ENCODE assay signal across 8 mouse cellular contexts in genomic region chr9:37347988-37348642, GRCm38 (mm10). TPM values are rescaled to one million over a fixed set of nuclear protein-coding genes. Genes with fewer than 3 reads are reported as not detected.
A peak's percentile ranks its signal among the peaks of the same experiment; 100 is the strongest.
DNase-seq lines count a peak whose midpoint lies in the region; ATAC-seq and TF ChIP-seq lines count a peak whose summit lies in the region.

Ccdc15 (minus strand) TSS chr9:37348432.

- peak; percentile 73; the same call in 1 of the 2 replicates for TF ChIP-seq EP300 in heart, adult 2 months (IDR thresholded peaks at IDR 0.05; ENCODE audit: insufficient read depth, low read depth, low read length)

- WGBS in embryonic facial prominence, embryonic 14.5 days = under 1% methylated on average over 26 of the region's 41 CpGs
- WGBS in heart, adult 2 months = under 1% methylated on average over 41 of the region's 41 CpGs
- WGBS in limb, embryonic 13.5 days = under 1% methylated on average over 41 of the region's 41 CpGs
- WGBS in midbrain, embryonic 16.5 days = under 1% methylated on average over 38 of the region's 41 CpGs

- peaks cover 11% of the 10 kb centered on the region for H3K4me1 ChIP-seq in embryonic facial prominence, embryonic 14.5 days (ENCODE audit: control insufficient read depth, insufficient read depth, low read length)
- H3K4me1 ChIP-seq in heart, adult 2 months (ENCODE audit: control insufficient read depth, insufficient read depth, low read length) = peaks cover 2% of the 10 kb centered on the region
- peaks cover 12% of the 10 kb centered on the region for H3K4me1 ChIP-seq in limb, embryonic 13.5 days
- peaks cover 12% of the 10 kb centered on the region for H3K4me1 ChIP-seq in midbrain, embryonic 16.5 days (ENCODE audit: control insufficient read depth, insufficient read depth, low read length)

- peak; percentile 100 for ATAC-seq in embryonic facial prominence, embryonic 14.5 days (ENCODE audit: low read depth)
- ATAC-seq in limb, embryonic 13.5 days (ENCODE audit: low FRiP score, low read depth) = peak; percentile 99
- peak; percentile 100 for ATAC-seq in midbrain, embryonic 16.5 days

- peak within 1 kb of the TSS; percentile 89 for H3K9ac ChIP-seq in embryonic facial prominence, embryonic 14.5 days (ENCODE audit: low read depth, low read length)
- H3K9ac ChIP-seq in heart, adult 2 months (ENCODE audit: low read depth, low read length) = peak within 1 kb of the TSS; percentile 87
- H3K9ac ChIP-seq in limb, embryonic 13.5 days = peak within 1 kb of the TSS; percentile 90
- H3K9ac ChIP-seq in midbrain, embryonic 16.5 days (ENCODE audit: low read depth, low read length) = peak within 1 kb of the TSS; percentile 76

- H3K79me2 ChIP-seq in heart, adult 2 months (replicated peaks; ENCODE audit: control insufficient read depth, insufficient read depth, low read length) = no peaks in the 10 kb centered on the region; the same call in 1 of the 2 replicates

- peak within 1 kb of the TSS; percentile 72 for H3K4me3 ChIP-seq in embryonic facial prominence, embryonic 14.5 days (ENCODE audit: low read depth, low read length)
- peak within 1 kb of the TSS; percentile 55 for H3K4me3 ChIP-seq in heart, adult 2 months
- peak within 1 kb of the TSS; percentile 80 for H3K4me3 ChIP-seq in limb, embryonic 13.5 days
- H3K4me3 ChIP-seq in midbrain, embryonic 16.5 days (ENCODE audit: low read depth, low read length) = peak within 1 kb of the TSS; percentile 63

- peak; percentile 32 for TF ChIP-seq CTCF in heart, adult 2 months (IDR thresholded peaks at IDR 0.05)

- intact Hi-C loops in heart, adult 2 months (cut with DNase I) = loop anchor here (1.0 to 5.0 kb wide), 3 partner anchors 54 to 265 kb away; partner anchors contain the start of genes Robo4 and Spa17

- H3K27me3 ChIP-seq in embryonic facial prominence, embryonic 14.5 days (replicated peaks; ENCODE audit: control insufficient read depth, insufficient read depth, low read length) = no peaks in the 10 kb centered on the region
- H3K27me3 ChIP-seq in heart, adult 2 months (ENCODE audit: control insufficient read depth, insufficient read depth, low read length) = no peaks in the 10 kb centered on the region
- H3K27me3 ChIP-seq in limb, embryonic 13.5 days = no peaks in the 10 kb centered on the region
- H3K27me3 ChIP-seq in midbrain, embryonic 16.5 days (ENCODE audit: control insufficient read depth, insufficient read depth, low read depth, low read length) = no peaks in the 10 kb centered on the region

- H3K4me2 ChIP-seq in embryonic facial prominence, embryonic 14.5 days (ENCODE audit: low read depth, low read length) = peak within 1 kb of the TSS; percentile 64
- H3K4me2 ChIP-seq in limb, embryonic 13.5 days (replicated peaks) = peak within 1 kb of the TSS; percentile 89
- H3K4me2 ChIP-seq in midbrain, embryonic 16.5 days (ENCODE audit: low read length) = peak within 1 kb of the TSS; percentile 98

- peak; percentile 99 for DNase-seq in 3T3-L1 (ENCODE audit: low read depth, low spot score)
- peak; percentile 91 to 96 for DNase-seq in adrenal gland, postnatal 4 days (ENCODE audit: low spot score in 2 of 2)
- DNase-seq in embryonic facial prominence, embryonic 14.5 days (ENCODE audit: low spot score) = peak; percentile 98
- peak; percentile 96 to 97 for DNase-seq in heart, adult 2 months
- peak; percentile 97 for DNase-seq in kidney, adult 8-10 months
- DNase-seq in spleen, postnatal 10 days (ENCODE audit: low spot score in 2 of 2) = peak; percentile 91 to 98

- TF ChIP-seq POLR2A in heart, adult 2 months (IDR thresholded peaks at IDR 0.05; ENCODE audit: insufficient read depth, low read depth, low read length) = peak; percentile 98

- H3K9me3 ChIP-seq in embryonic facial prominence, embryonic 14.5 days (ENCODE audit: control insufficient read depth, low read length) = no peaks in the 10 kb centered on the region
- no peaks in the 10 kb centered on the region for H3K9me3 ChIP-seq in limb, embryonic 13.5 days
- H3K9me3 ChIP-seq in midbrain, embryonic 16.5 days (replicated peaks; ENCODE audit: control insufficient read depth, low read length, poor library complexity, severe bottlenecking) = no peaks in the 10 kb centered on the region

- peak within 1 kb of the TSS; percentile 95 for H3K27ac ChIP-seq in embryonic facial prominence, embryonic 14.5 days (replicated peaks; ENCODE audit: low read depth, low read length)
- H3K27ac ChIP-seq in heart, adult 2 months = peak within 1 kb of the TSS; percentile 81
- H3K27ac ChIP-seq in limb, embryonic 13.5 days = peak within 1 kb of the TSS; percentile 92
- peak within 1 kb of the TSS; percentile 85 for H3K27ac ChIP-seq in midbrain, embryonic 16.5 days (ENCODE audit: low read length)

- H3K36me3 ChIP-seq in embryonic facial prominence, embryonic 14.5 days (ENCODE audit: control insufficient read depth, insufficient read depth, low read length) = no peaks in the 10 kb centered on the region
- H3K36me3 ChIP-seq in heart, adult 2 months (ENCODE audit: control insufficient read depth, insufficient read depth, low read length) = no peaks in the 10 kb centered on the region
- H3K36me3 ChIP-seq in limb, embryonic 13.5 days = no peaks in the 10 kb centered on the region
- no peaks in the 10 kb centered on the region for H3K36me3 ChIP-seq in midbrain, embryonic 16.5 days (ENCODE audit: control insufficient read depth, insufficient read depth, low read length)

RNA-seq across cellular contexts. Expression of gene Ccdc15, which starts in this region (rescaled TPM):
- total RNA-seq in adrenal gland, postnatal 4 days (2021) = 1 to 10 TPM; 6.0 TPM
- 6.0 and 6.9 TPM in 2 replicates for polyA plus RNA-seq in embryonic facial prominence, embryonic 14.5 days (2014; fragmentation: Nextera tagmentation; extraction: Ambion mirVana)
- 1 to 10 TPM; 1.7 to 2.0 TPM for total RNA-seq in heart, adult 2 months (2021)
- polyA plus RNA-seq in heart, adult 2 months (2012; rRNA removed) = 0.47 and 0.53 TPM in 2 replicates
- 8.0 and 9.1 TPM in 2 replicates for polyA plus RNA-seq in limb, embryonic 13.5 days (2015; fragmentation: Nextera tagmentation; extraction: Ambion mirVana)
- polyA plus RNA-seq in midbrain, embryonic 16.5 days (2015; fragmentation: Nextera tagmentation; extraction: Ambion mirVana) = 7.3 and 9.2 TPM in 2 replicates

Comparison
In these comparisons a context has a peak if more than half of its experiments do, and no peak if none do; other contexts are left out.
1. Peak in every context shown above with its lines: DNase-seq, ATAC-seq, H3K4me3 ChIP-seq and H3K27ac ChIP-seq.